ENCODE assay signal across 37 mouse cellular contexts in the genomic region with DNA sequence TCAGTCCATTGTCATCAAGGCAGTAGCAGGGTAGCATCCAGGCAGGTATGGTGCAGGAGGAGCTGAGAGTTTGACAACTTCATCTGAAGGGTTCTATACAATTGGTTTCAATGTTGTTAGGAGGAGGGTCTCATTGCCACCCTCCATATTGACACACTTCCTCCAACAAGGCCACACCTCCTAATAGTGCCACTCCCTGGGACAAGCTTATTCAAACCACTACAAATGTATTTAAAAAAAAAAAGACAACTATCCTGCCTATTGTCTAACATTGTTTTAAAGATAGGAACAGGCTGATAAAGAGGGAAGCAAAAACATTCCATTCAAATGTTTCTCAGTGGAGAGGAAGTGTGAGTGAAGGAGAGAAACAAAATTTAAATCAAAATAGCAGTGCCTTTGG. TPM values are rescaled to one million over a fixed set of nuclear protein-coding genes. Genes with fewer than 3 reads are reported as not detected.
"Had no signal": no experiment of that assay in that cellular context is flagged by ENCODE, and none has a peak within 500 bp of the region (broad histone marks: within the 10 kb centered on the region; RNA-seq: fewer than 3 reads in every experiment).

No protein-coding gene starts in this region.

- H3K27ac ChIP-seq: heart, embryonic 13.5 days; heart, embryonic 15.5 days; hindbrain, embryonic 13.5 days; hindbrain, embryonic 15.5 days; hindbrain, postnatal 0 days; limb, embryonic 13.5 days; limb, embryonic 15.5 days; liver, embryonic 12.5 days; liver, embryonic 14.5 days had no signal

- H3K27me3 ChIP-seq: heart, embryonic 13.5 days; heart, embryonic 15.5 days; hindbrain, embryonic 13.5 days; hindbrain, embryonic 15.5 days; limb, embryonic 13.5 days; limb, embryonic 15.5 days; liver, embryonic 12.5 days had no signal

- H3K36me3 ChIP-seq: hindbrain, embryonic 13.5 days; hindbrain, embryonic 15.5 days had no signal

- H3K9ac ChIP-seq: heart, embryonic 13.5 days; heart, embryonic 15.5 days; hindbrain, embryonic 13.5 days; hindbrain, embryonic 15.5 days; limb, embryonic 13.5 days; limb, embryonic 15.5 days; liver, embryonic 12.5 days; liver, embryonic 14.5 days had no signal

- H3K4me3 ChIP-seq: heart, embryonic 13.5 days; heart, embryonic 15.5 days; hindbrain, embryonic 13.5 days; hindbrain, embryonic 15.5 days; limb, embryonic 13.5 days; limb, embryonic 15.5 days; liver, embryonic 12.5 days had no signal

- H3K4me1 ChIP-seq: heart, embryonic 13.5 days; heart, embryonic 15.5 days; hindbrain, embryonic 13.5 days; hindbrain, embryonic 15.5 days; limb, embryonic 13.5 days; limb, embryonic 15.5 days; liver, embryonic 12.5 days had no signal

- DNase-seq: gastrocnemius, postnatal 14 days; gastrocnemius, postnatal 36 days; heart, adult 18-20 months; heart, postnatal 14 days; heart, postnatal 36 days; kidney, adult 11 months; kidney, adult 2 months; kidney, postnatal 10 days; kidney, postnatal 25 days; kidney, postnatal 4 days; layer of hippocampus, adult 9-11 months; layer of hippocampus, postnatal 36 days; left cerebral cortex, postnatal 4 days had no signal

RNA-seq across cellular contexts. Expression of gene F13b, which starts 1.8 kb away (rescaled TPM):
- total RNA-seq: gastrocnemius, adult 8-10 months; gastrocnemius, postnatal 14 days; gastrocnemius, postnatal 36 days; heart, adult 18-20 months; heart, postnatal 14 days; heart, postnatal 36 days; hematopoietic stem cell, adult 5-6 weeks; hindbrain, postnatal 0 days; layer of hippocampus, adult 8-10 months; layer of hippocampus, postnatal 14 days; layer of hippocampus, postnatal 36 days; left cerebral cortex, adult 18-20 months; left cerebral cortex, adult 8-10 months; left cerebral cortex, postnatal 10 days; left cerebral cortex, postnatal 25 days; left cerebral cortex, postnatal 4 days had no signal
- polyA plus RNA-seq: gonadal fat pad, adult 2 months; heart, embryonic 11.5 days; heart, embryonic 13.5 days; heart, embryonic 15.5 days; heart, postnatal 0 days; hindbrain, embryonic 11.5 days; hindbrain, embryonic 13.5 days; hindbrain, postnatal 0 days; intestine, embryonic 14.5 days; kidney, embryonic 14.5 days; limb, embryonic 11.5 days; limb, embryonic 13.5 days had no signal
